Mouse (Mus musculus) G1E (cell line): Measurements from ENCODE around the gene Auts2. TPM values are rescaled to one million over a fixed set of nuclear protein-coding genes. Genes with fewer than 3 reads are reported as not detected.
A peak's percentile ranks its signal among the peaks of the same experiment; 100 is the strongest.

Experiments used
- ATAC-seq: 2 replicates; pipeline ENCODE4 v1.8.0; 2016; ENCODE audit warnings: mild to moderate bottlenecking; ENCODE audit not compliant: insufficient number of reproducible peaks, poor library complexity, low FRiP score, severe bottlenecking; ENCODE audit errors: extremely low read depth
- DNase-seq: peaks from one replicate; pipeline ENCODE4 v3.0.0; 2012; ENCODE audit warnings: low spot score
- H3K27me3 ChIP-seq: 2 replicates; pipeline ENCODE4 v1.6.1; 2012; ENCODE audit warnings: mild to moderate bottlenecking, low read length, inconsistent platforms; ENCODE audit not compliant: insufficient read depth
- H3K36me3 ChIP-seq: replicated peaks from 2 replicates; pipeline ENCODE3; 2012; ENCODE audit warnings: mild to moderate bottlenecking, inconsistent platforms
- H3K4me1 ChIP-seq: 2 replicates; pipeline ENCODE4 v1.6.1; 2012; ENCODE audit warnings: low read depth, low read length, inconsistent platforms, mixed read lengths; ENCODE audit not compliant: insufficient read depth
- H3K4me3 ChIP-seq: 2 replicates; pipeline ENCODE4 v1.5.1; 2012; ENCODE audit warnings: low read depth, mild to moderate bottlenecking, inconsistent platforms, low read length, moderate library complexity, mixed read lengths
- H3K9me3 ChIP-seq: replicated peaks from 2 replicates; pipeline ENCODE4 v1.6.1; 2012; ENCODE audit warnings: inconsistent platforms
- CTCF ChIP-seq: IDR thresholded peaks from 2 replicates; pipeline ENCODE4 v1.5.1; 2012; ENCODE audit warnings: low read depth, low read length, inconsistent platforms, mixed read lengths
- GATA1 ChIP-seq: IDR thresholded peaks from 2 replicates; pipeline ENCODE4 v1.6.1; 2012; ENCODE audit warnings: borderline replicate concordance, low read length, inconsistent platforms, mixed read lengths
- GATA2 ChIP-seq: IDR thresholded peaks from 2 replicates; pipeline ENCODE4 v1.6.1; 2012; ENCODE audit warnings: low read depth, low read length, inconsistent platforms, borderline replicate concordance
- POLR2AphosphoS5 ChIP-seq: IDR thresholded peaks from 2 replicates; pipeline ENCODE4 v1.6.1; 2012; ENCODE audit warnings: low read depth, low read length, inconsistent platforms; ENCODE audit not compliant: insufficient replicate concordance
- TAL1 ChIP-seq: conservative IDR thresholded peaks from 2 replicates; pipeline ENCODE4 v1.6.1; 2012; ENCODE audit warnings: low read depth, low read length, inconsistent platforms, mixed read lengths
- polyA plus RNA-seq: library from polyadenylated mRNA; stranded (reverse); fragments of >175 nt; gene quantifications from 2 replicates; pipeline ENCODE4 v1.2.3, GENCODE M21; 2012
- total RNA-seq, 2 experiments: library from RNA; stranded (forward) in 1 of 2; stranded (reverse) in 1 of 2; fragments of 200-1000 nt in 1 of 2; fragments of >200 nt in 1 of 2; fragmentation: Nextera tagmentation in 1 of 2; gene quantifications; 2 replicates each; pipeline ENCODE4 v1.2.3; 2014 to 2017

The Auts2 gene
- total and polyA plus RNA-seq, 3 experiments = 0.09 to 1.3 (median 0.90) TPM

DNA sequence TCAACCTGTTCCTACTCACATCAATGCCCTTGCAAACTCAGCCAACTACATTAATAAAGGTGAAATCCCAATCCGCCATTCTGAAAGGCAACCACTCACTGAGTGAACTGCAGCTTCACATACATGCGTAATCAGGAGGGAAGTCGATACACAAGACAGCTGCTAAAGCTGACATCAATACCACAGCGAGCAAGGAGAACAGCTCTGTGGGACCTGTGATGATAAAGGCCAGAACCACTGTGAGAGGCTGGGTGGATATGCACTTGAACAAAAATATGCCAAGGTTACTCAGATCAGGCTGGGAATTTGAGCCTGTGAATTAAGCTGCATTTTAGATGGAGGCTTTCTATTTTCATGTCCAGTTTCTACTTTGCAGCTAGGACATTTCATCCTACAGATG lies 271.0 kb downstream of the Auts2 start:
- H3K4me3 ChIP-seq = no peak overlapping the region
- no peaks in the 10 kb centered on the region for H3K9me3 ChIP-seq
- ATAC-seq (no peak), DNase-seq (no peak)
- H3K36me3 ChIP-seq = no peaks in the 10 kb centered on the region
- H3K27me3 ChIP-seq = no peaks in the 10 kb centered on the region
- H3K4me1 ChIP-seq = peaks cover 47% of the 10 kb centered on the region
- TF ChIP-seq GATA2 = no peak

DNA sequence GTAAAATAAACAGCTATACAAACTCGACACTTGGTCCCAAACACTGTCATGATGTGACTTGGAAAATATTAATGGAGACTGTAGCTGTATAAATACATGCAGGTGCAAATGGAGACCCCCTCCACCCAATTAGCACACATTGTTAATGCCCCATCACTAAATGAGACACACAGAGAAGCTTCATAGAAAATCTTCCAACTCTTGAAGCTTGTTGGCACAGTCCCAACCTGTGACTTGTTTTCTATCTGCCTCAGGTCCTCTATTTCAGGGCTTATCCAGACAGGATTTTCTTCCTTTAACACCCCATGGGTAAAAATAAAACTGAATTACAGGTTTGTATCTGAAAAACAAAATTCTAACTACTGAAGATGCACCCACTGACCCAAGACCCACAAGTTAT lies 272.2 kb downstream of the Auts2 start:
- TF ChIP-seq POLR2AphosphoS5 (no peak), GATA2 (no peak)
- Histone ChIP-seq H3K4me1 (peaks cover 47% of the 10 kb centered on the region), H3K27me3 (no peaks in the 10 kb centered on the region), H3K36me3 (no peaks in the 10 kb centered on the region), H3K9me3 (0 out of 2 replicates have a peak, but pooled peaks cover 3% of the 10 kb centered on the region), H3K4me3 (no peak overlapping the region)
- DNase-seq (no peak), ATAC-seq (no peak)

DNA sequence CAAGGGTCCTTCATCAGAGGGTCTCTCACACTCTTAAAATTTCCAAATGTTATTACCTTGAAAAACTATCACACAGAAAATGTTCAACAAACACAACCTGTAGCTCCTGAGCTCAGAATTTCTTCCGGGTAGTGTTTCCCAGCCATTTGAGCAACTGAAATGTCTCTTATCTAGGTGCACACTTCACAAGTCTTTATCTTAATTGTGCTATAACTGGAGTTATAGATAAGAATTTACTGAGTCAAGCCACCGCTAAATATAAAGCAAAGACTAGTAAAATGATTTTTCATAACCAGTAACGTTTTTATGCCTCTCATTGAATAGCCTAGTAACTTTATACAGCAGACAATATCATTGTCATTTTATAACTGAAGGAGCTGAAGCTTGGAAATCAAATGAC lies 273.1 kb downstream of the Auts2 start:
- ATAC-seq = peak; percentile 79

DNA sequence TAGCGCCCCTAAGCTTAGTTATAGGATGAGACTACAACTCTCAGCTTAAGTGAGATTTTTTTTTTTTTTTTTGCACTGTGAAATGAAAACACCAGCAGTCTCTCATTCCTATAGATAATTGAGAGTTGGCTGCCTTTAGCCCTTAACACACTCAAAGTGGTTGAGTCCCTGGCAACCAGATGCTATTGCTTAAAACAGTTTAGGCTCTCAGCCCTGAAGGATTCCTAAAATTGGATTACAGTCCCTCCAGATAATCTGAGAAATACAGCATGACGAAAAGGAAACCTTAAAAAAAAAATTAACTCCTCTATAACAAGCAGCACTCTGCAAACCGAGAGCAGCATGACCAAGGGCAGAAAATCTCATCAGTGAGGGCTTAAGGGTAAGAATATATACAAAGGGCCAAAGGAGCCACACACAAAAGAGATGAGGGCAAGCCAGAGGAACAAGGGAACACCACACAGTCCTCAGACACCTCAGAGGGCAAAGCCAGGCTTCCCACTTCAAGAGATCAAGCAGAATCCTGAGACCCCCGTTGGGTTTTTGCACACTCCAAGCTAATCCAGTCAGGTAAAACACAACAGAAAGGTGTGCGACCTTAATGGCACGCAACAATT lies 274.7 kb downstream of the Auts2 start:
- TF ChIP-seq POLR2AphosphoS5 (no peak), GATA2 (no peak), CTCF (no peak), GATA1 (no peak), TAL1 (no peak)
- DNase-seq (no peak), ATAC-seq (no peak)
- no peak overlapping the region for H3K4me3 ChIP-seq
- peaks cover 61% of the 10 kb centered on the region for H3K4me1 ChIP-seq
- 0 out of 2 replicates have a peak, but pooled peaks cover 3% of the 10 kb centered on the region for H3K9me3 ChIP-seq
- no peaks in the 10 kb centered on the region for H3K36me3 ChIP-seq
- H3K27me3 ChIP-seq = no peaks in the 10 kb centered on the region

More for the DNA sequence above, 273.1 kb downstream of the Auts2 start:
- H3K4me1 ChIP-seq = peaks cover 49% of the 10 kb centered on the region
- H3K36me3 ChIP-seq = no peaks in the 10 kb centered on the region
- DNase-seq = peak; percentile 3
- 0 out of 2 replicates have a peak, but pooled peaks cover 3% of the 10 kb centered on the region for H3K9me3 ChIP-seq
- TF ChIP-seq TAL1 (peak; percentile 54), POLR2AphosphoS5 (no peak)
- H3K27me3 ChIP-seq = no peaks in the 10 kb centered on the region
- H3K4me3 ChIP-seq = no peak overlapping the region

DNA sequence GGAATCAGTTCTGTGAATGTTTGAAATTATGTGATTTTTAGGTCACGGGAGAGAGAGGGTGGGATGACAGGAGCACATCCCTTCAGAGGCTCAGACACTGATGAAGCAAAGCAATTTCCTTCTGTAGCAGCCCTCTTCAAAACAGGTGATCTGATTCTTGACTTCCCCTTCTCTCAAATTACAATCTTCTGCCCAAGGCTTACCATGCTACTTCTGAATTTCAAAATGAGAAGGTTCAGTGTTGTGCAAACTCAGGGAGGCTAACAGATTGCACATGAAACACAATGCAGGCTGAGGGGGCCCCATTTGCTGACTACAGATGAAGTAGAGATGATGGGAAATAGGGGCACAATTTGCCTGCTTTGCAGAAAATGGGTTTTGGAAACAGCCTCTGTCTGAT lies 278.1 kb downstream of the Auts2 start:
- TF ChIP-seq CTCF (no peak), GATA2 (no peak), POLR2AphosphoS5 (no peak), TAL1 (no peak), GATA1 (no peak)
- H3K36me3 ChIP-seq = no peaks in the 10 kb centered on the region
- H3K27me3 ChIP-seq = no peaks in the 10 kb centered on the region
- ATAC-seq = no peak
- no peak for DNase-seq
- H3K4me1 ChIP-seq = peaks cover 47% of the 10 kb centered on the region
- H3K4me3 ChIP-seq = no peak overlapping the region
- peaks cover 5% of the 10 kb centered on the region; the same call in 1 of the 2 replicates for H3K9me3 ChIP-seq

DNA sequence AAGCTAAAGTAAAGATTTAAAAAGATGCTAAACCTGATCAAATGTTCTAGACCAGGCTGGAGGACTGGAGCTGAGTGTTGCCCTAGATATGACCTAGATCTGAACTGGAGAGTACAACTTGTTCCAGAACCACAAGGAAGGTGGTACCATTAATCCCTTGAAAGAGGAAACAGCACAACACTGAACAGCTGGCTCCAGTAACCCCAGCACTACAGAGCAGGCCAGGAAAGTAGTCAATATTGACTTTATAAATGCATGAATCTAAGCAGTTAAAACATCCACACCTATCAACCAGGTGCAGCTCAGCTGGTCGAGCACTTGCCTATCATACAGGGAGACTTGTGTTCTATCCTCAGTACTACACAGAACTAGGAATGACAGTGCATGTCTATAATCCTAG lies 281.4 kb downstream of the Auts2 start:
- DNase-seq = no peak
- no peaks in the 10 kb centered on the region for H3K27me3 ChIP-seq
- H3K9me3 ChIP-seq = peaks cover 5% of the 10 kb centered on the region; the same call in 1 of the 2 replicates
- ATAC-seq = no peak
- H3K4me3 ChIP-seq = no peak overlapping the region
- H3K36me3 ChIP-seq = no peaks in the 10 kb centered on the region
- peaks cover 38% of the 10 kb centered on the region; the same call in 1 of the 2 replicates for H3K4me1 ChIP-seq
- TF ChIP-seq CTCF (no peak), TAL1 (no peak), GATA1 (no peak), GATA2 (no peak), POLR2AphosphoS5 (no peak)

DNA sequence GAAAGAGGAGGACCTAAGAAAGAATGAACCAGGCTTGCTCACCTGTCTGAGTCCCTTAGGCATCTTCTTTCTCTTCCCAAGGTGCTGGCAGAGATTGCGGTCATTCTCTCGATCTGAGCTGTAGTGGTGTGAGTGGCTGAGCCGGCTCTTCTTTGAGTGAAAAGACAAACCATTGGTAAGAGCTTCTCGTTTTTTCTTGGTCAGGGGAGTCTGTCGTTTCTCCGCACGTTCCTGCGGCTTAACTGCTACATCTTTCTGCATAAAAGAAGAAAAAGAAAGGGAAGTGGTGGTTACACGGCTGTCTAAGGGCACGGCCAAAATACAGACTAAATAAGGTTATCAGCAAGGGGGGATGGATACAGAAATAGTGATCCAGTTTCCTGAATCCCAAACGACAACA lies 284.3 kb downstream of the Auts2 start:
- Histone ChIP-seq H3K36me3 (no peaks in the 10 kb centered on the region), H3K9me3 (peaks cover 5% of the 10 kb centered on the region; the same call in 1 of the 2 replicates), H3K4me3 (no peak overlapping the region), H3K4me1 (peaks cover 22% of the 10 kb centered on the region; the same call in 1 of the 2 replicates), H3K27me3 (no peaks in the 10 kb centered on the region)
- TF ChIP-seq GATA2 (no peak), POLR2AphosphoS5 (no peak), GATA1 (no peak)
- ATAC-seq = no peak
- DNase-seq = no peak
